Mouse (Mus musculus): Measurements from ENCODE around the gene Olfr1360.

The Olfr1360 gene

GRCm38 (mm10) chr13:21642418-21642817 lies 34.8 kb downstream of the Olfr1360 start, which contains the start of gene Olfr11:
TSS of gene Olfr11 (minus strand) at chr13:21642518.
- DNase-seq (ENCODE audit: low spot score): no peak
